Comparison of ENCODE assay signal across 15 mouse cellular contexts in the genomic region with DNA sequence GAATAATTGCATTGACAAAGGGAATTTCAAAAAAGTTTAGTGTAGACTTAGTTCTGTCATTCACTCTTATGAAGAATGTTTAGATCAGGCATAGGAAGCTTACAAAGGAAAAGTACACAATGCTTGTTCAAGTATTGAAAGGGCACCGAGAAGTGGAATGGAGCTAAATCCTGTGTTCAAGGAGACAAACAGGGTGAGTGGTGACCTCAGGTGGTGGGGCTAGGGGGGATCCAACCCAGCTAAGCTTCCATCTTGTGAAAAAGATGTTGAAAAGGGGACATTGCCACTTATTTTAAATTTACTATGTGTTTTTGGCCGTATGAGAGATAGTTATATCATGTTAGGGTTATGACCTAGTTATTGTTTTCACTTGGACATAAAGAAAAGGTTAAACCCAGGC.
"Had no signal": no experiment of that assay in that cellular context is flagged by ENCODE, and none has a peak within 500 bp of the region (broad histone marks: within the 10 kb centered on the region; RNA-seq: fewer than 3 reads in every experiment).

No protein-coding gene starts in this region.

- H3K27ac ChIP-seq: embryonic facial prominence, embryonic 10.5 days; embryonic facial prominence, embryonic 12.5 days; embryonic facial prominence, embryonic 13.5 days; embryonic facial prominence, embryonic 15.5 days; forebrain, embryonic 10.5 days; forebrain, embryonic 12.5 days; forebrain, embryonic 13.5 days; forebrain, embryonic 15.5 days; heart, embryonic 10.5 days had no signal

- H3K9ac ChIP-seq: embryonic facial prominence, embryonic 12.5 days; embryonic facial prominence, embryonic 13.5 days; embryonic facial prominence, embryonic 15.5 days; forebrain, embryonic 12.5 days; forebrain, embryonic 13.5 days; forebrain, embryonic 15.5 days; forebrain, postnatal 0 days had no signal

- H3K36me3 ChIP-seq: embryonic facial prominence, embryonic 10.5 days; embryonic facial prominence, embryonic 12.5 days; embryonic facial prominence, embryonic 13.5 days; embryonic facial prominence, embryonic 15.5 days; forebrain, embryonic 10.5 days; forebrain, embryonic 12.5 days; forebrain, embryonic 15.5 days; heart, embryonic 10.5 days had no signal

- DNase-seq: cerebellum, adult 9-10 months; cerebellum, adult 9-11 months; embryo, embryonic 11 days; forebrain, postnatal 0 days had no signal

- H3K27me3 ChIP-seq: embryonic facial prominence, embryonic 12.5 days; embryonic facial prominence, embryonic 13.5 days; embryonic facial prominence, embryonic 15.5 days; forebrain, embryonic 12.5 days; forebrain, embryonic 13.5 days; forebrain, embryonic 15.5 days had no signal

- H3K9me3 ChIP-seq: embryonic facial prominence, embryonic 10.5 days; embryonic facial prominence, embryonic 12.5 days; embryonic facial prominence, embryonic 13.5 days; embryonic facial prominence, embryonic 15.5 days; forebrain, embryonic 10.5 days; forebrain, embryonic 12.5 days; forebrain, embryonic 13.5 days; forebrain, embryonic 15.5 days; heart, embryonic 10.5 days had no signal

- H3K4me1 ChIP-seq: embryonic facial prominence, embryonic 10.5 days; embryonic facial prominence, embryonic 12.5 days; embryonic facial prominence, embryonic 13.5 days; embryonic facial prominence, embryonic 15.5 days; forebrain, embryonic 10.5 days; forebrain, embryonic 13.5 days; forebrain, embryonic 15.5 days had no signal

- H3K4me2 ChIP-seq: embryonic facial prominence, embryonic 12.5 days; embryonic facial prominence, embryonic 13.5 days; embryonic facial prominence, embryonic 15.5 days; forebrain, embryonic 12.5 days; forebrain, embryonic 13.5 days; forebrain, embryonic 15.5 days; heart, embryonic 11.5 days had no signal

- H3K4me3 ChIP-seq: embryonic facial prominence, embryonic 10.5 days; embryonic facial prominence, embryonic 12.5 days; embryonic facial prominence, embryonic 13.5 days; embryonic facial prominence, embryonic 15.5 days; erythroblast, embryonic 14.5 days; forebrain, embryonic 10.5 days; forebrain, embryonic 12.5 days; forebrain, embryonic 13.5 days; forebrain, embryonic 15.5 days; heart, embryonic 10.5 days had no signal
